Comparison of ENCODE assay signal across 14 mouse cellular contexts in genomic region chr7:82785335-82785934, GRCm38 (mm10).
DNase-seq lines count a peak whose midpoint lies in the region; ATAC-seq and TF ChIP-seq lines count a peak whose summit lies in the region.
"Had no signal": no experiment of that assay in that cellular context is flagged by ENCODE, and none has a peak within 500 bp of the region (broad histone marks: within the 10 kb centered on the region; RNA-seq: fewer than 3 reads in every experiment).

No protein-coding gene starts in this region.

- peaks cover 16% of the 10 kb centered on the region for H3K4me1 ChIP-seq in ES-Bruce4 (ENCODE audit: control insufficient read depth, insufficient read depth, low read length)
- no peaks in the 10 kb centered on the region for H3K4me1 ChIP-seq in intestine, embryonic 16.5 days (ENCODE audit: control insufficient read depth, insufficient read depth, low read length)
- H3K4me1 ChIP-seq in liver, postnatal 0 days (ENCODE audit: insufficient read depth) = no peaks in the 10 kb centered on the region
- H3K4me1 ChIP-seq: limb, embryonic 13.5 days; midbrain, embryonic 15.5 days had no signal

- TF ChIP-seq CTCF in layer of hippocampus, adult 2 months (conservative IDR thresholded peaks at IDR 0.05) = no peak
- TF ChIP-seq CTCF in ES-Bruce4 (IDR thresholded peaks at IDR 0.05; ENCODE audit: low read depth, low read length) = no peak
- TF ChIP-seq CTCF in liver, postnatal 0 days (IDR thresholded peaks at IDR 0.05; ENCODE audit: low read depth) = no peak

- H3K4me2 ChIP-seq in intestine, embryonic 16.5 days (ENCODE audit: low read depth, low read length) = no peak overlapping the region
- H3K4me2 ChIP-seq in liver, postnatal 0 days (ENCODE audit: low read depth, low read length) = no peak overlapping the region
- H3K4me2 ChIP-seq: hindbrain, embryonic 14.5 days; limb, embryonic 13.5 days; lung, embryonic 14.5 days; midbrain, embryonic 15.5 days had no signal

- no peak for TF ChIP-seq POLR2A in ES-Bruce4 (IDR thresholded peaks at IDR 0.05; ENCODE audit: insufficient read depth, low read length)

- TF ChIP-seq EP300 in ES-Bruce4 (IDR thresholded peaks at IDR 0.05; ENCODE audit: insufficient read depth, low read depth, low read length) = peak; percentile 98
- TF ChIP-seq EP300 in liver, postnatal 0 days (IDR thresholded peaks at IDR 0.05; ENCODE audit: low read depth) = no peak

- H3K9me3 ChIP-seq in ES-Bruce4 (replicated peaks; ENCODE audit: control insufficient read depth, insufficient read depth, low read length, poor library complexity, severe bottlenecking) = no peaks in the 10 kb centered on the region; the same call in 1 of the 2 replicates
- no peaks in the 10 kb centered on the region for H3K9me3 ChIP-seq in intestine, embryonic 16.5 days (ENCODE audit: control insufficient read depth, low read length)
- H3K9me3 ChIP-seq in liver, postnatal 0 days (ENCODE audit: low read length) = no peaks in the 10 kb centered on the region
- H3K9me3 ChIP-seq: limb, embryonic 13.5 days; midbrain, embryonic 15.5 days had no signal

- no peak overlapping the region; the same call in 1 of the 2 replicates for H3K9ac ChIP-seq in ES-Bruce4 (ENCODE audit: low read depth, poor library complexity, severe bottlenecking)
- H3K9ac ChIP-seq in intestine, embryonic 16.5 days (ENCODE audit: low read depth, low read length) = no peak overlapping the region
- H3K9ac ChIP-seq in liver, postnatal 0 days (replicated peaks) = no peak overlapping the region
- H3K9ac ChIP-seq: hindbrain, embryonic 14.5 days; limb, embryonic 13.5 days; lung, embryonic 14.5 days; midbrain, embryonic 15.5 days had no signal

- no peaks in the 10 kb centered on the region for H3K36me3 ChIP-seq in ES-Bruce4 (ENCODE audit: control insufficient read depth, insufficient read depth, low read length, poor library complexity, severe bottlenecking)
- H3K36me3 ChIP-seq in intestine, embryonic 16.5 days (ENCODE audit: control insufficient read depth, insufficient read depth, low read length) = no peaks in the 10 kb centered on the region
- H3K36me3 ChIP-seq in liver, postnatal 0 days (replicated peaks; ENCODE audit: insufficient read depth, low read length) = no peaks in the 10 kb centered on the region
- H3K36me3 ChIP-seq: midbrain, embryonic 15.5 days had no signal

- H3K27ac ChIP-seq in layer of hippocampus, adult 2 months = peak overlapping the region; percentile 53; the same call in 1 of the 2 replicates
- H3K27ac ChIP-seq in ES-Bruce4 (ENCODE audit: insufficient read depth, low read length) = peak overlapping the region; percentile 96
- no peak overlapping the region for H3K27ac ChIP-seq in intestine, embryonic 16.5 days (ENCODE audit: low read length)
- H3K27ac ChIP-seq in liver, postnatal 0 days (ENCODE audit: low read depth) = no peak overlapping the region
- H3K27ac ChIP-seq: hindbrain, embryonic 14.5 days; limb, embryonic 13.5 days; midbrain, embryonic 15.5 days had no signal

- H3K27me3 ChIP-seq in ES-Bruce4 (ENCODE audit: control insufficient read depth, insufficient read depth, low read length, poor library complexity, severe bottlenecking) = no peaks in the 10 kb centered on the region
- H3K27me3 ChIP-seq in intestine, embryonic 16.5 days (replicated peaks; ENCODE audit: control insufficient read depth, insufficient read depth, low read length) = no peaks in the 10 kb centered on the region
- H3K27me3 ChIP-seq in liver, postnatal 0 days (ENCODE audit: insufficient read depth, low read length) = no peaks in the 10 kb centered on the region
- H3K27me3 ChIP-seq: limb, embryonic 13.5 days; midbrain, embryonic 15.5 days had no signal

- no peak overlapping the region for H3K4me3 ChIP-seq in layer of hippocampus, adult 2 months
- H3K4me3 ChIP-seq in ES-Bruce4 (ENCODE audit: low read depth, low read length) = no peak overlapping the region
- no peak overlapping the region for H3K4me3 ChIP-seq in intestine, embryonic 16.5 days (ENCODE audit: low read length)
- H3K4me3 ChIP-seq in liver, postnatal 0 days (ENCODE audit: low read depth, low read length) = no peak overlapping the region
- H3K4me3 ChIP-seq: limb, embryonic 13.5 days; midbrain, embryonic 15.5 days had no signal

- peak; percentile 55 for ATAC-seq in intestine, embryonic 16.5 days
- ATAC-seq in liver, postnatal 0 days = no peak
- ATAC-seq: activated CD4-positive, CD25-positive, alpha-beta regulatory T cell, adult 4 months had no signal

- 57% methylated on average over 6 of the region's 6 CpGs for WGBS in intestine, embryonic 16.5 days
- 47% methylated on average over 6 of the region's 6 CpGs for WGBS in liver, postnatal 0 days (ENCODE audit: insufficient replicate concordance)

- DNase-seq in layer of hippocampus, adult 2 months (ENCODE audit: low spot score in 2 of 2) = no peak
- no peak for DNase-seq in layer of hippocampus, postnatal 14 days (ENCODE audit: low spot score in 2 of 2)
- peak; percentile 67 for DNase-seq in MEL-GATA-1-ER (ENCODE audit: extremely low read depth, low read depth)
- DNase-seq in right cerebral cortex, postnatal 4 days = no peak
- no peak for DNase-seq in liver, postnatal 0 days
- DNase-seq: kidney, postnatal 25 days; lung, embryonic 14.5 days; thymus, postnatal 36 days had no signal

Comparison
In these comparisons a context has a peak if more than half of its experiments do, and no peak if none do; other contexts are left out.
1. H3K27ac ChIP-seq: peak in layer of hippocampus, adult 2 months (single experiment) and ES-Bruce4 (single experiment); none in intestine, embryonic 16.5 days (single experiment) and liver, postnatal 0 days (single experiment).